Mouse (Mus musculus): ENCODE data around the gene Adam19.

Adam19 gene

DNA sequence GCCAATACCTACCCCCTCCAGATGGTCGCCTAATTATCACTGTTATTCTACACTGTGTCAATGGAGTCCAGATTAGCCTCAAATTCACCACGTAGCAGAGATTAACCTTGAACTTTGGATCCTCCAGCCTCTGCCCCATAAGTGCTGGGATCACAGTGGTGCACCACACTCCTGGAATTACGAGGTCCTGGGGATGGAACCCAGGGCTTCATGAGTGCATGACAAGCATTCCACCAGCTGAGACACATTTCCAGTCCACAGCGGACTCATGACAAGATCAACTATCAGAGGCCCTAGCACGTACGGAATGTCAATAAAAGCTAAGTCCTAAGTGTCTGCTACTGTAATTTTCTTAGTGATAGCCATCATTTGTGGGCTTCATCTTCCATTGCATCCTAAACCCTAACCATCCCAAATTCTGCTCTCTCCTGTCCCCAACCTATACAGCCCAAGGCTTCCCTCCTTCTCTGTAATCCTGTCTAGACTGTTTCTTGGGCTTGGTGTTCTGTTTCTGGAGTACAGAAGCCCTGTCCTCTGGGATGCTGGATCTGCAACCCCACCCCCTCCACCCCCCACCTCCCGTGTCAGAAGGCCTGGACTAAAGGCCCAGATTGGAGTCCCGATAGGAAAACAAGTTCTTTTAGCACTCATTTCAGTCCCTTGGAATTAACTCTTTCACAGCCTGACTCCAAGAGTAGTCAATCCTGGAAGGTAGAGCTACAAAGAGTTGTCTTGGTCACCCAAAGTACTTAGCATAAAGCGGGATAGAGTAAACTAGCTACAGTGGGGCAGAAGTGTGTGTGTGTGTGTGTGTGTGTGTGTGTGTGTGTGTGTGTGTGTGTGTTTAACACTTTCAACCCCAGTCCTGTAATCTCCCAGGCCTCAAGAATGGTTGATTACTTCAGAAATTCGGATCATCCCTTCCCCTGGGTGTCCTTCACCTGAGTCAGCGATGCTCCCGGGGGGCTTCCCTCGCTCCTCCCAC lies 589 bp upstream of the Adam19 start:
- no peak for DNase-seq

DNA sequence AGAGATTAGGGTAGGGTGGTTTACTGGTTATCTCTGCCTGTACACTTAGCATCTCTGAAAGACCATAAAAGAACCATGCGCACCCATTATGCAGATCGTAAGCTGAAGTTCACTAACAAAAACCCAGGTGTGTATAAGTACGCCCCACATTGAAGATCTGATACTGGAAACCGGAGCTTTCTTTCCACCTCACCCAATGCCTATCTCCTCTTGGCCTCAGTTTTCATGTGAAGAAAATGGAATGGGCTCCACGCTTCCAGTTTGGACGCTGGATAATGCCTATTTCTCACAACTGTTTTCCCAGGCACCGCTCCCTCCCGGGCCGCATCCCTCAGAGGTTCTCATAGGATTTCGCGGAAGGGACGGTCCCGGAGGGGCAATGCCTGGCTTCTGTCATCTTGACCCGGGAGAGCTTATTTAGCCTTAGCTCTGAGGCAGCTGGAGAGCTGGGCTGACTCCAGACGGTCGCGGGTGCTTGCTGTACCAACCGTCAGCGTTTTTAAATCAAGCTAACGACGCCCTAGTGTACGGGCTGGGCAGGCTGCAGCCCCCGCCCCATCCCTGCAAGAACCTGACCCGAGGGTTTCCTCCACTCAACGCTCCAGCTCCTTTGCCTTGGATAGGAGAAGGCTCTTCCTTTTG lies 1.1 kb downstream of the Adam19 start:
- DNase-seq, result no peak

DNA sequence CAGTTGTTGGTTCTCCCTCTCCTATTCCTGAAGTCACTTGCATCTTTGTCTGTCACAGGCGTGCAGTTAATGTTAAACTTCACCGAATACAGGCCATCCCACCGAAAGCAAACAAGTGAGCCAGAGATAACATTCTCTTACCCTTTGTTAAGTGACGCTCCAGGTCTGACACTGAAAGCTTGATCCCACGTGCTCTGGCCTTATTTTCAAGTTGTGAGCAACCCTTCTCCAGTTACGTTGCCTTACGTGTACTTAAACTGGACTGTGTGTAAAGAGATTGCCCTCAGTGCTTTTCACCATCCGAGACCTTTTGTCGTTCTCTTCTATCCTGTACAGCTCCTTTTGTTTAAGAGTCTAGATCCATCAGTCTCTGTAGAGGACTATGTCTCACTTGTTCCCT lies 2.2 kb downstream of the Adam19 start:
- DNase-seq, result no peak

DNA sequence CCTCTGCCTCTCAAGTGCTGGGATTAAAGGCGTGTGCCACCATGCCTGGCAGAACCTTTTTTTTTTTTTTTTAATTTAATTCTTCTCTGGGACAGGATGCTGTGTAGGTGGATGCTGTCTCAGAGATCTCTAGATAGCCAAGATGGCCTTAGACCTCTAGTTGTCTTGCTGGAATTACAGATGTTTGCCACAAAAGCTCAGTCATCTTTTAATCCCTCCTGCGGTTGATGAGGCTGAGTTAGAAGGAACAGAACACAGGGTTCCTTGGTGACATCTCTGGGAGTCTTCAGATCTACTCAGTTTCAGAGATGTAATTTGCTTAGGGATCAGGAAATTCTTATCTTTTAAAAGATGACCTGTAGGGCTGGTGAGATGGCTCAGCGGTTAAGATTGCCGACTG lies 3.1 kb downstream of the Adam19 start:
- no peak for DNase-seq

DNA sequence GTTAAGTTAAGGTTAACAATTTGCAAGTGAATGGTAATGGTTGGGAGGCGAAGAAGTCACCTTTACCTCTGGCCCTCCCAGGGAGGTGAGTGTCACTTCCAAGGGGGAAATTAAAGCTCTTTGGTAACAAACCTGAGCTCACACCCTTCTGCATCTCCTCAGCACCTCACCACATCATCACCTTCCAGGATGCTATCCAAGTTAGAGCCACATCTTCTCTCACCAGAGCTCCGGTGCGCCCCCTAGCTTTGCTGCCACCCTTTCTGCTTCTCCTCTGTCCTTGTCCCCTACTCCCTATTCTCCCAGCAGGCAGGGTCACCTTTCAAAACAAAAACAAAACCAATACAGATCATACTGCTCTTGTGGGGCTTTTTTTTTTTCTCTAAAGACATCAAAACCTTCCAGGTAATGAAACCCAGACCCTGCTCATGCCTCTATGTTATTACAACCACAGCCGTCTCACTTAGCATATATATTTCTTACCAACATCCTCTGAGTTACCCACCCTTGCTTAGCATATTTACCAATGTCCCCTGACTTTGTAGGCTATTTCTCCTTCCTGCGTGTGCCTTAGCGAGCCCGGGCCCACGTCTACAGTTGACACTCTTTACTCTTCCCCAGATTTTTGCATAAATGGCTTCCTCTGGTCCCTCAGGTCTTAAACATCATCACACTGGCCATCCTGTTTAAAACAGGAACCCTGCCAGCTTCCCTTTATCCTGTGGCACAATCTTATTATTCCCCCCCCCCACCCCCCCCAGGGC lies 4.3 kb downstream of the Adam19 start:
- DNase-seq, result no peak

DNA sequence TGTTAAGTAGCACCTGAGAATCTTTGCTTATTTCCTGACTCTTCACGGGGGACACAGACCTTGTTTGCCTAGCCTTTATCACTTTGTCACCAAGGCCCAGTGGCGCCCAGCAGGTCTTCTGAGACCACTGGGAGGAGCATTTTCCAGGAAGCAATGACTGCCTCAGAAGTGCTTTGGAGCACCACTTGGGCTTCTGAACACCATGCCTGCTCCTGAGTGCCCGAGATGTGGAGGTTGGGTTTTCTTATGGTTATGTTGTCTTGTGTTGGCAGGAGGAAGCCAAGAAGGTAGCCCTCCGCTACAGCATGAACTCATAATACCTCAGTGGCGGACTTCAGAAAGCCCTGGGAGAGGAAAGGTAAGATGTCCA lies 4.8 kb downstream of the Adam19 start:
- DNase-seq, result no peak

DNA sequence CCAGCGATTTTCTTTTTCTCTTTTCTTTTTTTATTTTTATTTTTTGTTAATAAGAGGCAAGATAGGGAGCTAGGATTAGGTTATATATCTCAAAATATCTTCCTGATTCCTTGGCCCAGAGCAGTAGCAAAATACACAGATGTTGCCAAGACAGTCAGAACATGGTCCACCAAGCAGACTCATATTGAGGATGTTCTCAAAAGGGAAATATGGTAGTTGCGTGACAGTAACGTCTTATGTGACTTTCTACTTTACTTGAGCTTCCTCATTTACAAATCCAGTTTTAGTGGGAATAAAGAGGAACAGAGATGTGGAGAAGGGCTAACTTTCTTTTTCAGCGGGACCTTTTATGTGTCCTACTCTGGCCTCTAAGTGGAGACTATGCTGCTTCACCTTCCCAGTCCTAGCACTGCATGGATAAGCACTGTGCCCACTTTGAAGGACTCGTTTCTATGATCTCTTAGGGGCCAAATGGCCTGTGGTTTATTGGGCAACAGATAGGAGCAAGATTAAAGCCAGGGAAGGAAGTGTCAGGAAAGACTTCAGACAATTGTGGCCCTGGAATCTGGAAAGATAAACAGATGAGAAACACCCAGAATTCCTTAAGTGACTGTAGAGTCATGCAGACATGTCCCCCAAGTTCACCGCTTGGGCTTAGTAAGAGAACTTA lies 6.1 kb downstream of the Adam19 start:
- DNase-seq, result no peak

DNA sequence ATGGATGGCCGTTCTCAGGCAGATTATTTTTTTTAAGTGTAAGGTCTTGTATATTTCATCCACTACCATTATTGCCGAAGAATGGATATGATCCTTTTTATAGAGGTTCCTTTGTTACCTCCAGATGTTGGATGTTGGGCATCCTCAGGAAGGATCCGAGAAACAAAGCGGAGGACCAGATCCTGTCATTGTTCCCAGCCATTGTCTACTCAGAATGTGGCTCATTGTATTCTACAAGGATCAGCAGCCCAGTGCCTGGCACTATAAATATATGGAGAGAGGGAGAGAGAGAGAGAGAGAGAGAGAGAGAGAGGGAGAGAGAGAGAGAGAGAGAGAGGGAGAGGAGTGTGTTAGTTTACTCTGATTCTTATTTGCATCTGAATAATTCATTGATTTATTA lies 6.8 kb downstream of the Adam19 start:
- no peak for DNase-seq

DNA sequence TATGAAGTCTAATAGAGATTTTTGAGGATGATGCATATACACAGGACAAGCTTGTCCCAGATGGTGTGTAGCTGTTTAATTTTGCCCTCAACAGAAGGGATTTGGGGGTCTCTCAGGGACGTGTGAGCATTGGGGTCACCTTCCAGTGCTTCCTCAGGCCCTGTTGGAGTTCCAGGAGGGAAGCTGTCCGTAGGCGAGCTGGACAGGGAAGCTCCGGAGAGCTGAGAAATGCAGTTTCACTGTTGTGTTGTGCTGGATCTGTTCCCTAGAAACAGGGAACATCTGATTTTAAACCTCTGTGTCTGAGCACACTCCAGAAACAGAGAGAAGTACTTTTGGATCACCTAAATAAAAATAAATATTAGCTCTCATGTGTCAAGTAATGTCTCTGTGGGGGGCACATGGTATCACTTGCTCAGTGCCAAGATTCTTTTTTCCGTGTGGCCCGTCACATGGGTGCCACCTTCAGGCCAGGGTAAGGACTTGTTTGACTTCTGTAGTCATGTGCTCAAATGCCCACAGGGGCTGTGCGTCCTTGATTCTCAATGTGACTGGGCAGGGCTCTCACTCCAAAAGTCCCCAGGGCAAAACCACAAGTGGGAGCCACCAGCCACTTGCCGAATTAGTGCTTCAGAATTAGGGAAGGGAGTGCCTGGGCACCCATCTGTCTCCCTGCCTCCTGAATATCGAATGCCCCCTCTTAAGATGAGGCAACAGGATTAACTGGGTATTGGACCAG lies 7.4 kb downstream of the Adam19 start:
- no peak for DNase-seq

DNA sequence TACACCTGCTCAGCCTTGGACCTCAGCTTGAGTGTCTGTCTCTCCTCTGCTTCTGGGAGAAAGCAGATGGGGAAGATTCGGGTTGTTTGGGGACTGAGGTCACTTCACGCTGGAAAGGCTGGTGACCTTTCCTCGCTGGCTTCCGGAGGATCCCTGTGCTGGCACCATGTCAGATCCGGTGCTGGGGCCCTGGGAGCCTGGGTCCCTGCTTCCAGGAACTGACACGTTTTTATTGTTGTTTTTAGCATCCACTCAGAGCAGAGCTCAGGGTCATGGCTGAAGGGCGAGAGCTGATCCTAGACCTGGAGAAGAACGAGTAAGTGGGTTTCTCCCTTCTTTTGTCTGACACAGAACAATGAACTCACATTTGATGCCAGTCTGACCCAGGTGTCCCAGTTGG lies 9.0 kb downstream of the Adam19 start:
- no peak for DNase-seq

DNA sequence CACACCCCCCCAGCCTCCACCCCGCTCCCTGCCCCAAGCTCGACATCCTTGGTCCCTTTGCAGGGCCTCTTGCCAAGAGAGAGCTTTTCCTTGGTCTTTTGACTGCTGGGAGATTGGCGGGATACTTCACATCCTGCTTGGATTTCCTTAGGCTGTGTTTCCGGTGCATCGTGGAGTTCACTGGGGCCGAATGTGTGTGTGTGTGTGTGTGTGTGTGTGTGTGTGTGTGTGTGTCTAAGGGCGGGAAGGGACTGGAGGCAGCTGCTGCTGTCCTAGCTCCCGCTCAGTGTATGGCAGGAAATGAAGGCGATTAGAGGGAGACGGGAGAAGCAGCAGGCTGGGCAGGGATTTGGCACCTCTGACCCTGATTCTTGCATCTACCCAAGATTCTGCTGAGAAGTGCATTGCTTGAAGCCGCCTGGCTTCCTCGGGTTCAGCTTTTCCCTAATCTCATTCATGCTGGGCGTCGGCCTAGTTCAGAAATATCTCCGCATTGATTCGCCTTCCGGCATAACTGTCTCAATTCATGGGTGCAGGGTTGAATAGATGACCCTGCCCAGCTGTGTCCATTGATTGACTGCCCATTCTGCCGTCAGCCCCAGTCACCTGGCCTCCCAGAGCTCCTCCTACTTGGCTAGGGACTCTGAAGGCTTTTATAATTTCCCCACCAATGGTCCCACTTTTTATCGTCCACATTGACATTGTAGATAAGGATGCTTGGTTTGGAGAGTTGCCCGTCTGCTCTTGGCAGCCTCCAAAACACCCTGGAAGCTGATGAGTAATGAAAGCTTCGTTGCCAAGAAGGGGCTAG lies 9.6 kb downstream of the Adam19 start:
- DNase-seq, result peak; percentile 44

DNA sequence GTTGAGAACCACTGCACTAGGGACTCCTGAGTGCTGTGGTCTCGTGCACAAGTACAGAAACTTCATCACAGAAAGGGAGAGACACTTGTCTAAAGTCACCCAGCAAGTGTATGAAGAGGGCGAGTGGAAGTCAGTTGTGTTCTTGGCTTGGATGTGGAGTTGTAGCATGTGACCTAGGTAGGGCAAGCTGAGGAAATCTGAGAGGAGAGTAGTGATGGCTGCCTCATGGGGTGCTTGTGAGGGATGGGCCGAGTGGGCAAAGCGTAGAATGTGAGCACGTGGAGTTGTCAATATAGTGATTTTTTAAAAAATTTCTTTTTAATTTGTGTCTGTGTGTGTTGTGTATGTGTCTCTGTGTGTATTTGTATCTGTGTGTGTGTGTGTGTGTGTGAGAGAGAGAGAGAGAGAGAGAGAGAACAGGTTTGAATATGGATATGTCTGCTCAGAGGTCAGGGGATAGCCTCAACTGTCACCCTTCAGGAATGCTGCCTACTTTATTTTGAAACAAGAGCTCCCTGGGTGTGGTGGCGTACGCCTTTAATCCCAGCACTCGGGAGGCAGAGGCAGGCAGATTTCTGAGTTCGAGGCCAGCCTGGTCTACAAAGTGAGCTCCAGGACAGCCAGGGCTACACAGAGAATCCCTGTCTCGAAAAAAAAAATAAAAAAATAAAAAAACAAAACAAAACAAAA lies 11.7 kb downstream of the Adam19 start:
- no peak for DNase-seq

DNA sequence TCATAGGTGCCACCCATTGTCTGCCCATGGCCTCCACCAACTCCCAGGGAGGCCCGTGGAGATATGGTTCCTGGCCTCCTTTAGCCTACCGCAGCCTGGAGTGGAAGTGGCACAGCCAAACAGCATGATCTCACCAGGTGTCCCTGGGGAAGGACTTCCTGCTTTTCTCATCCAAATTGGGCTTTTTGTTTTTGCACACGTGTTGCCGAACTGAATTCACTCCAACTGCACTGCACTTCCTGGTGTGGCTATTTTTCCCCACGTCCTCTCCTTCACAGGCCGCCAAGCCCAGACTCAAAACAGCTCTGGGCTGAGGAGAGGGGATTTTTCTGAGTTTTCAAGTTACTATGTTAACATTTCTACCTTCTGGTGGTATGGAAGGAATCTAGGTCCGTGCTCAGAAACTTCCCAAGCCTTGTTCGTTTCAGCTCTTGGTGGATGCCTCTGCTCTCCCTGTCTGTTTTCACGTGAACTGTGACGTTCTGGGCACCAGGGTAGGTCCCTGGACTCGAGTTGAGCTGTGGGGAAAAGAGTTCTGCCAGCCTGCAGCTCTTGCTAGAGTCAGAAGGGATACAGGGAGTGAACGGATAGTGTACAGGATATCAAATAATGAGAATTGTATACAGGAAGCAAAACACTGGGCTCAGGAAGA lies 13.1 kb downstream of the Adam19 start:
- no peak for DNase-seq

DNA sequence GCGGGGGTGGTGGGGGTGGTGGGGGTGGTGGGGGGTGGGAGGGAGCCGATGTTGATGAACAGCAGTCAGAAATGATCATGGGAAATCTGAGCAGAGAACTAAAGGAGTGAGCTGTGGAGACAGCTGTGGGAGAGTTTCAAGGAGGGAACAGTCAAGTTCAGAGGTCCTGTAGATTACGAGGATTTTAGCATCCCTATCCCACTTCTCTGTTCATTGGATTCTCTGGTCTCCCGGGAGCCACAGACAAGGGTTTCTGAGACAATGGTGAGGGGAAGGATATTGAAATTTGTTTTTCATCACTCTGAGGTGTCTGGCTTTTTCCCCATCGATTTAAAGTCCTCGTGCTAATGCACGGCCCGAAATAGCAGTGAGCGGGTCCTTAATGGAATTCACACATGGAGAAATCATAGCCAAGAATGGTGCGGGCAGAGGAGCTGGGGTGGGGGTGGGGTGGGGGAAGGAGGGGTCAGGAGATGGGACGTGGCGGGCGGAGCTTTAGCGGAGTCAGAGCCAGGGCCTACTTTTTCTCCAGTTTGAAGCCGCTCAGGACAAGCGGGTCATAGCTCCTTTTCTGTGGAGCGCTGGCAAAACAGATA lies 13.7 kb downstream of the Adam19 start:
- no peak for DNase-seq

DNA sequence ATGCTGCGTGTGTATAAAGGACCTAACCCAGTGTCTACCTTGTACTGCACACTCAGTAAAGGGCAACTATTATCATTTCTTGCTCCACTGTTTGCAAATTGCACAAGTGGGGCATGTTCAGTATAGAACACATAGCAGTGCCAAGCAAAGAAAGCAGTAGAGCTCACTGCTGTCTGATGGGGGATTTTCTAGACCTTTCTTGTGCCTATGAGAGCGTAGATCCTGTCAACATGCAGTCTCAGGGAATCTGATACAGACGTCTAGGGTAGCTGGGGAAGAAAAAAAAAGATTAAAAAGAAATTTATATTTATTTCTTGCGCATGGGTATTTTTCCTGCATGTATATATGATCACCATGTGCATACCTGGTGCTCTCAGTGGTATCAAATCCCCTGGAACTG lies 14.4 kb downstream of the Adam19 start:
- no peak for DNase-seq

DNA sequence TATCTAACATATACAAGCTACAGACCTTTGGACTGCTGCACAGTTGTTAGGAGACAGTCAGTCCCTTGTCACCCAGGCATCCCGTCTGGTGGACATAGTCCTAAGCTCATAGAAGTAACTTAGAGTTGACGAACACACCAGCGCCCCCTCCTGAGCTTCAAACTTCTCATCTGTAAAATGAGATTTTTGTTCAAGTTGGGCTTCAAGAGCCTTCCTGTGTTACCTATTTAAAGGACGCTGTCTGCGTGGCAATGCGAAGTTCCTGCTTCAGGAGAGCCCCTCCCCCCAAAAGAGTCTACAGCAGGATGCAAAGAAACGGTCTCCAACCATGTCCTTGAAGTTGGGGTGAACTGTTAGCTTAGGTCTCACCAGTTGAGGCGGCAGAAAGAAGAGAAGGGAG lies 15.0 kb downstream of the Adam19 start:
- DNase-seq, result no peak

DNA sequence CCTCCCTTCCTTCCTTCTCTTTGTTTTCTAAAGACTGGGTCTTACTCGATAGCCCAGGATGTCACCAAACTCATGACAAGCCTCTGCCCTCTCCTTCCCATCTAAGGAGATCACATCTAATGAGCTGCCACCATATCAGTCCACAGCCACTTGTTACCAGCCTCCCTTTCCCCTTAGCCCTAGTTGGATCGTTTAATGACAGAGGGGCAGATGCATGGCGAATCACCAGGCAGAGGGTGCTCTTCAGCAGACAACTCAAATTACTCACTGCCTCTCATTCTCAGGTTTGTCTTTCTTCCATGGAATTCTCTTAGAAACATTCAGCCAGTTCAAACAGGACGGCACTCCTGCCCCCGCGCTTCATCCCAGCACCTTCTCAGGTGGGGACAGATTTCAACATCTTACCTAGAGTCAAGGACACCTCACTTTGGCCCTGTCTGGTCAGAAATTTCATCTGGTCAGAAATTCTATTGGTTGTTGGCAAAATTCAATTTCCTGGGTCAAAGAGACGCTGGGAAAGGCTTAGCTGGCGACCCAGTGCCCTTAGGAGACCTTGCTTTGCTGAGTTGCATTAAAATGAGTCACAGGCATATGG lies 16.8 kb downstream of the Adam19 start:
- DNase-seq, result no peak

DNA sequence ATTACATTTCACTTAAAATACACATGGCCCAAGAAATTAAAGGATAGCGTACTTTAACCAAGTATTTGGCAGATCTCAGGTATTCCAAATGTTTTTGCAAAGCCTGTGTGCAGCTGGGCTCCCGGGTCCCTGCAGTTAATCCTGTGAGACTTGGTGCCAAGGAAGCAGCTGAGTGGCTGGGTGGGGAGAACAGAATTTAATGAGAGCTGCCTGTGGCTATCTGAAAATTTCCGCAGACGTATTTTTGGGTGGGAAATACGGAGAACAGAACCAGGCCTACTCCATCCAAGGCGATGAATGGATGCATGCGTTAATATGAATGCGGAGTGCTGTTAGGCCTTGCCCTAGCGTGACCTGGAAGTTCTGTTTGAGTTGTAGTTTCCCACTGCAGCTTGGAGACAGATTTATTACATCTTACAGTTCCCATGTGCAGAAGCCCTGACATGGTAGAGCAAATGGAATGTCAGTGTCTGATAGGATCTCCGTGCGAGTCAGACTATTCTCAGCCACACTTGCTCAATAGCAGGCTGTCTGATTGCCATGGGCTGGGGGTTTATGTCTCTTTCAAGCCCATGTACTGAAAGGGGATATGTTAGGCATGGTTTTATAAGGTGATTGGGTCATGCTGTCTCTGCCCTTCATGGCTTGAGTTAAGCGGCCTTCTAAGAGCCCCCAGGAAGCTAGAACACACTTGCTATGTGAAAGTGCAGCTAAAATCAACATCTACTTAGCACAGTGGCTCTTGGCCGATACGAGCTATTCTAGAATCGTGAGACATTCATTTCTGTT lies 17.5 kb downstream of the Adam19 start:
- DNase-seq, result no peak
